Mouse (Mus musculus) liver, adult 2 months (tissue): ENCODE results near the gene Rara. TPM values are rescaled to one million over a fixed set of nuclear protein-coding genes. Genes with fewer than 3 reads are reported as not detected.

Experiments
- DNase-seq: peaks from one replicate; pipeline ENCODE4 v3.0.0-alpha.2; 2011; ENCODE audit warnings: low read depth, low spot score; ENCODE audit errors: extremely low read depth
- H3K27ac ChIP-seq: fragments of 200-500 bp; replicated peaks from 2 replicates; pipeline ENCODE4 v1.5.1; 2012; ENCODE audit warnings: low read depth, mild to moderate bottlenecking, control low read depth, inconsistent platforms, low read length; ENCODE audit not compliant: insufficient read depth
- H3K27me3 ChIP-seq: fragments of 200-500 bp; 2 replicates; pipeline ENCODE4 v1.6.1; 2012; ENCODE audit warnings: mild to moderate bottlenecking, moderate library complexity, low read length, inconsistent platforms; ENCODE audit not compliant: control insufficient read depth, insufficient read depth
- H3K36me3 ChIP-seq: fragments of 200-500 bp; 2 replicates; pipeline ENCODE4 v1.6.1; 2012; ENCODE audit warnings: low read length, inconsistent platforms; ENCODE audit not compliant: control insufficient read depth, insufficient read depth
- H3K4me1 ChIP-seq: fragments of 200-500 bp; 2 replicates; pipeline ENCODE4 v1.6.1; 2011; ENCODE audit warnings: low read length; ENCODE audit not compliant: control insufficient read depth, insufficient read depth
- H3K4me3 ChIP-seq: fragments of 200-500 bp; 2 replicates; pipeline ENCODE4 v1.5.1; 2011; ENCODE audit warnings: low read depth, mild to moderate bottlenecking, control low read depth, low read length, moderate library complexity; ENCODE audit not compliant: insufficient read depth
- H3K79me2 ChIP-seq: fragments of 200-500 bp; 2 replicates; pipeline ENCODE4 v1.6.1; 2012; ENCODE audit warnings: inconsistent platforms, mild to moderate bottlenecking, low read length, moderate library complexity; ENCODE audit not compliant: control insufficient read depth, insufficient read depth
- H3K9ac ChIP-seq: fragments of 200-500 bp; 2 replicates; pipeline ENCODE4 v1.6.1; 2012; ENCODE audit warnings: low read depth, mild to moderate bottlenecking, control low read depth, inconsistent platforms, low read length
- CTCF ChIP-seq: fragments of 200-500 bp; IDR thresholded peaks from 2 replicates; pipeline ENCODE4 v1.5.1; 2011; ENCODE audit warnings: low read depth, low read length, control low read depth
- POLR2A ChIP-seq: fragments of 200-500 bp; IDR thresholded peaks from 2 replicates; pipeline ENCODE4 v1.6.1; 2011; ENCODE audit warnings: low read length, control low read depth; ENCODE audit not compliant: insufficient read depth; ENCODE audit errors: extremely low read depth
- WGBS: fragments of 180-500 bp; shearing (Covaris S2); methylation state at CpG from one replicate; pipeline ENCODE4 v1.1.7; 2018; 5-methylcytosine and 5-hydroxymethylcytosine counted together
- polyA plus RNA-seq: library from polyadenylated mRNA; depleted of rRNA; stranded (reverse); fragments of >200 nt; gene quantifications from 2 replicates; pipeline ENCODE4 v1.2.3, GENCODE M21; 2012
- total RNA-seq: library from RNA; depleted of rRNA; stranded (reverse); fragments of >200 nt; gene quantifications from 2 replicates; pipeline ENCODE4 v1.2.3, GENCODE M21; 2014

Gene Rara
- total and polyA plus RNA-seq, 2 experiments, result 3.7 to 14.1 TPM

GRCm38 (mm10) chr11:98964201-98964615 is 36.6 kb downstream of the Rara start:
- H3K79me2 ChIP-seq, result peaks cover 14% of the 10 kb centered on the region; the same call in 1 of the 2 replicates
- TF ChIP-seq CTCF (no peak), POLR2A (no peak)
- H3K27ac ChIP-seq, result peak overlapping the region; percentile 90
- peak; percentile 87 for DNase-seq
- H3K4me1 ChIP-seq, result peaks cover 43% of the 10 kb centered on the region
- peak overlapping the region; percentile 65 for H3K9ac ChIP-seq
- no peaks in the 10 kb centered on the region for H3K27me3 ChIP-seq
- peaks cover 6% of the 10 kb centered on the region; the same call in 1 of the 2 replicates for H3K36me3 ChIP-seq
- WGBS, result 7% methylated on average over 6 of the region's 6 CpGs
- H3K4me3 ChIP-seq, result peak overlapping the region; percentile 61

- H3K36me3 ChIP-seq, result peaks cover 6% of the 10 kb centered on the region; the same call in 1 of the 2 replicates
- peak; percentile 99 for DNase-seq
- peaks cover 46% of the 10 kb centered on the region for H3K4me1 ChIP-seq
- H3K79me2 ChIP-seq, result peaks cover 14% of the 10 kb centered on the region; the same call in 1 of the 2 replicates
- peak overlapping the region; percentile 90 for H3K27ac ChIP-seq
- TF ChIP-seq POLR2A, result no peak
- no peak for TF ChIP-seq CTCF
- H3K4me3 ChIP-seq, result peak overlapping the region; percentile 2
- peak overlapping the region; percentile 38 for H3K9ac ChIP-seq
- WGBS, result 13% methylated on average over 15 of the region's 15 CpGs
- no peaks in the 10 kb centered on the region for H3K27me3 ChIP-seq
These were observed 37.2 kb downstream of the Rara start for GRCm38 (mm10) chr11:98964616-98965415.

GRCm38 (mm10) chr11:98965416-98966077 is 37.9 kb downstream of the Rara start:
- no peak for DNase-seq
- no peak for TF ChIP-seq POLR2A
- no peak for TF ChIP-seq CTCF
- Histone ChIP-seq H3K27me3 (no peaks in the 10 kb centered on the region), H3K36me3 (peaks cover 6% of the 10 kb centered on the region; the same call in 1 of the 2 replicates), H3K9ac (peak overlapping the region; percentile 27; the same call in 1 of the 2 replicates), H3K4me1 (peaks cover 52% of the 10 kb centered on the region), H3K79me2 (peaks cover 14% of the 10 kb centered on the region; the same call in 1 of the 2 replicates), H3K27ac (peak overlapping the region; percentile 28), H3K4me3 (no peak overlapping the region)
- WGBS, result 36% methylated on average over 10 of the region's 11 CpGs

- no peak overlapping the region for H3K27ac ChIP-seq
- no peak overlapping the region for H3K9ac ChIP-seq
- no peak overlapping the region for H3K4me3 ChIP-seq
- H3K27me3 ChIP-seq, result no peaks in the 10 kb centered on the region
- 0 out of 2 replicates have a peak, but pooled peaks have one; percentile 1 for TF ChIP-seq POLR2A
- peak; percentile 69 for TF ChIP-seq CTCF
- DNase-seq, result peak; percentile 80
- 20% methylated on average over 9 of the region's 9 CpGs for WGBS
- peaks cover 8% of the 10 kb centered on the region; the same call in 1 of the 2 replicates for H3K36me3 ChIP-seq
- peaks cover 14% of the 10 kb centered on the region; the same call in 1 of the 2 replicates for H3K79me2 ChIP-seq
- H3K4me1 ChIP-seq, result peaks cover 51% of the 10 kb centered on the region
These were observed 39.0 kb downstream of the Rara start for GRCm38 (mm10) chr11:98966499-98967141.

GRCm38 (mm10) chr11:98968079-98968478 is 40.5 kb downstream of the Rara start:
- Histone ChIP-seq H3K9ac (no peak overlapping the region), H3K4me3 (no peak overlapping the region), H3K27ac (no peak overlapping the region), H3K36me3 (peaks cover 11% of the 10 kb centered on the region; the same call in 1 of the 2 replicates), H3K27me3 (no peaks in the 10 kb centered on the region), H3K4me1 (peaks cover 38% of the 10 kb centered on the region), H3K79me2 (peaks cover 14% of the 10 kb centered on the region; the same call in 1 of the 2 replicates)
- 81% methylated on average over 16 of the region's 16 CpGs for WGBS
- DNase-seq, result no peak
- TF ChIP-seq CTCF, result no peak
- no peak for TF ChIP-seq POLR2A
